Mouse (Mus musculus): ENCODE measurements around the gene Rrp8. TPM values are rescaled to one million over a fixed set of nuclear protein-coding genes. Genes with fewer than 3 reads are reported as not detected.

Gene Rrp8
- polyA plus RNA-seq, 1 experiment, result 16.3 TPM

GRCm38 (mm10) chr7:105769959-105770358, 32.8 kb upstream of the Rrp8 start:
- DNase-seq, result no peak
- no peaks in the 10 kb centered on the region for H3K4me1 ChIP-seq (replicated peaks; ENCODE audit: control insufficient read depth, insufficient read depth, low read length)

GRCm38 (mm10) chr7:105767729-105768165, 30.6 kb upstream of the Rrp8 start:
- no peaks in the 10 kb centered on the region for H3K36me3 ChIP-seq (ENCODE audit: control insufficient read depth, insufficient read depth, low read length)
- no peaks in the 10 kb centered on the region for H3K4me1 ChIP-seq (replicated peaks; ENCODE audit: control insufficient read depth, insufficient read depth, low read length)
- no peak for TF ChIP-seq CTCF (IDR thresholded peaks at IDR 0.05; ENCODE audit: borderline replicate concordance, control insufficient read depth, extremely low read depth, insufficient read depth, low read length, poor library complexity)
- no peak for TF ChIP-seq POLR2A (IDR thresholded peaks at IDR 0.05; ENCODE audit: control insufficient read depth, extremely low read depth, insufficient read depth, low read length, poor library complexity)
- no peak overlapping the region for H3K27ac ChIP-seq (ENCODE audit: control insufficient read depth, insufficient read depth, low read length)
- WGBS, result 37% methylated on average over 6 of the region's 6 CpGs
- no peaks in the 10 kb centered on the region for H3K27me3 ChIP-seq (ENCODE audit: control insufficient read depth, insufficient read depth, low read length)
- no peak for DNase-seq
- no peak overlapping the region for H3K4me3 ChIP-seq (ENCODE audit: control insufficient read depth, insufficient read depth, low read length)

More at GRCm38 (mm10) chr7:105769959-105770358, 32.8 kb upstream of the Rrp8 start:
- H3K4me3 ChIP-seq (ENCODE audit: control insufficient read depth, insufficient read depth, low read length), result no peak overlapping the region
- H3K36me3 ChIP-seq (ENCODE audit: control insufficient read depth, insufficient read depth, low read length), result no peaks in the 10 kb centered on the region
- TF ChIP-seq POLR2A (IDR thresholded peaks at IDR 0.05; ENCODE audit: control insufficient read depth, extremely low read depth, insufficient read depth, low read length, poor library complexity) (no peak), CTCF (IDR thresholded peaks at IDR 0.05; ENCODE audit: borderline replicate concordance, control insufficient read depth, extremely low read depth, insufficient read depth, low read length, poor library complexity) (no peak)
- H3K27me3 ChIP-seq (ENCODE audit: control insufficient read depth, insufficient read depth, low read length), result no peaks in the 10 kb centered on the region
- WGBS, result 99% methylated on average over 3 of the region's 3 CpGs
- no peak overlapping the region for H3K27ac ChIP-seq (ENCODE audit: control insufficient read depth, insufficient read depth, low read length)

DNA sequence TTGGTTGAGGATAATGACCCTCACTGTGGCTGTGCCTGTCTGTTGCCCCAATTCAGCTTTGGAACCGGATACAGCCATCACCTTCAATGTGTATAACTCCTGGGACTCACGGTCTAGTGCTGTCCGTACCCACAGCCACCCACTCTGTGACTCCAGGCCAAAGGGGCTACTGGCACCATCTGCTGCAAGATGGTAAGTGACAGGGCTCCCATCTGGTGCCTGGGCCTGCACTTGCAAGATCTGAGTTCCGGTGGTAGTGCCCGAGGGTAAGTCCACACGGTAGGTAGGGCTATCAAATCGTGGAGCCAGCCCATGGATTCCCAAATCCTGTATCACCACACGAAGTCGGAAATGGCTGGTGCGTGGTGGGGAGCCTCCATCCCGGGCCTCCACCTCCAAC, 27.1 kb upstream of the Rrp8 start:
- no peak overlapping the region for H3K27ac ChIP-seq (ENCODE audit: control insufficient read depth, insufficient read depth, low read length)
- no peaks in the 10 kb centered on the region for H3K4me1 ChIP-seq (replicated peaks; ENCODE audit: control insufficient read depth, insufficient read depth, low read length)
- H3K4me3 ChIP-seq (ENCODE audit: control insufficient read depth, insufficient read depth, low read length), result no peak overlapping the region
- H3K27me3 ChIP-seq (ENCODE audit: control insufficient read depth, insufficient read depth, low read length), result no peaks in the 10 kb centered on the region
- 97% methylated on average over 11 of the region's 11 CpGs for WGBS
- TF ChIP-seq CTCF (IDR thresholded peaks at IDR 0.05; ENCODE audit: borderline replicate concordance, control insufficient read depth, extremely low read depth, insufficient read depth, low read length, poor library complexity) (no peak), POLR2A (IDR thresholded peaks at IDR 0.05; ENCODE audit: control insufficient read depth, extremely low read depth, insufficient read depth, low read length, poor library complexity) (no peak)
- no peaks in the 10 kb centered on the region for H3K36me3 ChIP-seq (ENCODE audit: control insufficient read depth, insufficient read depth, low read length)
- no peak for DNase-seq

GRCm38 (mm10) chr7:105762517-105763270, 25.5 kb upstream of the Rrp8 start:
- no peaks in the 10 kb centered on the region for H3K36me3 ChIP-seq (ENCODE audit: control insufficient read depth, insufficient read depth, low read length)
- TF ChIP-seq POLR2A (IDR thresholded peaks at IDR 0.05; ENCODE audit: control insufficient read depth, extremely low read depth, insufficient read depth, low read length, poor library complexity), result no peak
- no peak for TF ChIP-seq CTCF (IDR thresholded peaks at IDR 0.05; ENCODE audit: borderline replicate concordance, control insufficient read depth, extremely low read depth, insufficient read depth, low read length, poor library complexity)
- no peaks in the 10 kb centered on the region for H3K4me1 ChIP-seq (replicated peaks; ENCODE audit: control insufficient read depth, insufficient read depth, low read length)
- no peak for DNase-seq
- H3K4me3 ChIP-seq (ENCODE audit: control insufficient read depth, insufficient read depth, low read length), result no peak overlapping the region
- H3K27ac ChIP-seq (ENCODE audit: control insufficient read depth, insufficient read depth, low read length), result no peak overlapping the region
- 57% methylated on average over 55 of the region's 55 CpGs for WGBS
- no peaks in the 10 kb centered on the region for H3K27me3 ChIP-seq (ENCODE audit: control insufficient read depth, insufficient read depth, low read length)

DNA sequence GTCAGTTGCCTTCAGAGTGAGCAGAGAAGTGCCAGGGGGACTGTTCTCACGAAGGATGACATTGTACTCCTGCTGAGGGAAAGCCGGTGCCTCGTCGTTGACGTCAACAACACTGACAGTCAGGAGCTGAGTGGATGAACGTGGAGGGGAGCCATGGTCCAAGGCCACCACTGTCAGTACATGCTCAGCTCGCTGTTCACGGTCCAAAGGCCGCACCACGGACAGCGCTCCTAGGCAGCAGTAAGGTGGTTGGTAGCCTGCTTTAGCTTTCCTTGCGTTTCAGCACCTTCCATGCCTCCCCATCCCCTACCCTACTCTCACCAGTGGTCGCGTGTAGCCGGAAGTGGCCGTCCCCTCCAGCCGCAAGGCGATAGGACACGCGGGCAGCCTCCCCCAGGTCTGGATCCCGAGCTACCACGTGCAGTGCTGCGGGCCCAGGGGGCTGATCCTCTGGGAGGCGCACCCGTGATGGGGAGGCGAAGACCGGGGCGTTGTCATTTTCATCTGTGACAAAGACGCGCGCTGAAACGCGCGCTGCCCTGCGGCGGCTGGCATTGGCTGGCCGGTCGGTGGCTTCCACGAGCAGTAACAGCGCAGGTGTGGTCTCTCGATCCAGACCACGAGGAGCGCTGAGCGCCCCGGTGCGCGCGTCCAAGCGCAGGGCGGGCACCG, 24.8 kb upstream of the Rrp8 start:
- no peak overlapping the region for H3K4me3 ChIP-seq (ENCODE audit: control insufficient read depth, insufficient read depth, low read length)
- 51% methylated on average over 51 of the region's 51 CpGs for WGBS
- TF ChIP-seq CTCF (IDR thresholded peaks at IDR 0.05; ENCODE audit: borderline replicate concordance, control insufficient read depth, extremely low read depth, insufficient read depth, low read length, poor library complexity) (no peak), POLR2A (IDR thresholded peaks at IDR 0.05; ENCODE audit: control insufficient read depth, extremely low read depth, insufficient read depth, low read length, poor library complexity) (no peak)
- H3K27ac ChIP-seq (ENCODE audit: control insufficient read depth, insufficient read depth, low read length), result no peak overlapping the region
- H3K27me3 ChIP-seq (ENCODE audit: control insufficient read depth, insufficient read depth, low read length), result no peaks in the 10 kb centered on the region
- DNase-seq, result no peak
- H3K36me3 ChIP-seq (ENCODE audit: control insufficient read depth, insufficient read depth, low read length), result no peaks in the 10 kb centered on the region
- H3K4me1 ChIP-seq (replicated peaks; ENCODE audit: control insufficient read depth, insufficient read depth, low read length), result no peaks in the 10 kb centered on the region

- H3K27ac ChIP-seq (ENCODE audit: control insufficient read depth, insufficient read depth, low read length), result no peak overlapping the region
- DNase-seq, result no peak
- 99% methylated on average over 10 of the region's 10 CpGs for WGBS
- no peak overlapping the region for H3K4me3 ChIP-seq (ENCODE audit: control insufficient read depth, insufficient read depth, low read length)
- peaks cover 4% of the 10 kb centered on the region for H3K4me1 ChIP-seq (replicated peaks; ENCODE audit: control insufficient read depth, insufficient read depth, low read length)
- H3K36me3 ChIP-seq (ENCODE audit: control insufficient read depth, insufficient read depth, low read length), result no peaks in the 10 kb centered on the region
- TF ChIP-seq CTCF (IDR thresholded peaks at IDR 0.05; ENCODE audit: borderline replicate concordance, control insufficient read depth, extremely low read depth, insufficient read depth, low read length, poor library complexity), result no peak
- no peak for TF ChIP-seq POLR2A (IDR thresholded peaks at IDR 0.05; ENCODE audit: control insufficient read depth, extremely low read depth, insufficient read depth, low read length, poor library complexity)
- H3K27me3 ChIP-seq (ENCODE audit: control insufficient read depth, insufficient read depth, low read length), result no peaks in the 10 kb centered on the region
Observed at GRCm38 (mm10) chr7:105753281-105753680, 16.1 kb upstream of the Rrp8 start.
